Mouse (Mus musculus): ENCODE data around the gene Vwa7.

The Vwa7 gene

DNA sequence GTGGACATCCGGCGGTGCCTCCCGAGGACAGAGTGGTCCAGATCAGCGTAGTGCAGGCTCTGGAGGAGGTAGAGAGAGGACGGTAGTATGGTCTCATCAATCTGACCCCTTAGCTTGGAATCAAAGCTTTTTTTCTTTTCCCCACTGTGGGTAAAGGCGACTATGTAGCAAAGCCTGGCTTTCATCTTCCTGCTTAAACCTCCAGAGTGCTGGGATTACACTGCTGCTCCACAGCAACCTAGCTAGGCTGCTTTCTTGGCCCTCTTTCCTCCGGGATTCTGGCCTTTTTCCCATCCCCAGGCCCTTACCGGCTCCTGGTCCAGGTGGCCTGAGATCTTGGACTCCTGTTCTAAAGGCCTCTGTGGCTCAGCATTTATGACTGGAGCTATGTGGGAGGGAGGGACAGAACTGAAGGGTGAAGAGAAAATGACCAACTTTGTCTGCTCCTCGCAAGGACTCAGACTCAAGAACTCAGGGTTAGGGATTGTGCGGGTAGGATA is 48.0 kb downstream of the Vwa7 start:
- no peak for DNase-seq (ENCODE audit: low spot score)

DNA sequence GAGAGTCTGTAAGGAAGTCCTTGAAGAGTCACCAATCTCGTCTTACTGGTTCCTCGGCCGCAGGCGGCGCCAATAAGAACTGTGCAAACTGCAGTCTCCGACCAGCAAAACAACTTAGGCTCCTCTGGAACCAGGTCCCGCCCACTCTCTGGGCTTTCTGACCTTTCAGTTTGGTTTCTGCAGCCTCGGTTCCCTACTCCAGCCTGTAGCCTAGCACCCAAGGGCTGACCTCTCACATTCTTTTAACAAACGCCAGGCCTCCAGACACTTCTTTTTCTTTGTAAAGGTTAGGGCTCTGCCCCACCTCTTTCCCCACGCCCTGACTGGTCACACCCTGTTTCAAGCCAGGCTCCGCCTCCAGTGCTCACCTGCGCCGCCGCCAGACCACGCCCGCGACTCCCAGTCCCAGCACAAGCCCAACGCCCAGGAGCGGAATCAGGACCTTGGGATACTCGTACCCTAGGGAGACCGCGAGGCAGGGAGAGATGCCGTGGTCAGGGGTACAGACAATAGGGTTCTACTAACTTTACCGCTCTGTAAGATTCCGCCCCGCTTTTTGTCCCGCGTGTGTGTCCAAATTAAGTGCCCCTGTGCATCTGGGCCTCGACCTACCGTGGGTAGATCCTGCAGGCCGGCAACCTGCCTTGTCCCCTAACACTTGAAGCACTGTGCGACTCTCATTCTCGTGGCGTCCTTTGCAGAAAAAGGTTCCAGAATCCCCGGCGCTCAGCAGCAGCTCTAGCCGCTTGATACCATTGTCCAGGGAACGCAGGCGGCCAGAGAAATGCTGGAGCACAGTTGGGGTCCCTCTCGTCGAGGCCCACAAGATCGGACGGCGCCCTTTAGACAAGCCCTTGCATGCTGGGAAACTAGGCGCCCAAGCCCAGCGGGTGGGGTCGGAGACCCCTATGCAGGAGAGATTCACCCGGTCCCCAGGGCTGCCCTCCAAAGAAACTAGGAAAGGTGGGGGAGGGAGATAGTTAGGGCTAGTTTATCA is 48.9 kb downstream of the Vwa7 start, which contains the start of gene Ly6g6c:
Gene Ly6g6c (plus strand): TSS at position 438 of the 997 bp plus-strand sequence.
- no peak for DNase-seq (ENCODE audit: low spot score)

DNA sequence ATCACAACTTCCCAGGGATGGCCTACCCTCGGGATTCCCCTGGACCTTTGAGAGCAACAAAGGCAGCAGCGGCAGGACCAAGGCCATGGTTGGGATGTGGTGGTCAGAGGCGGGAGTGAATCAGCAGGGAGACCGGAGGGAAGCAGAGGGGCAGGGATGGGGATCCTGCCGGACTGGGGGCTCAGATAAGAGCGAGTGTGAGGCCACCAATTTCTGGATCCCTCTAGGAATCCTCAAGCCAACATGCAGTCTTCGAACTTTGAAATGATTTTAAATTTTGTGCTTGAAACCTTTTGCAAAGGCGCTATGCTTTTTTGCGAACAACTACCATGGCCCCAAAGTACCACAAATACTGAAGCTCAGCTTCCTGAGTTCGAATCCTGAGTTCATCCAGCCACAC is 49.7 kb downstream of the Vwa7 start, which contains the start of gene Mpig6b:
Gene Mpig6b (minus strand): TSS at position 101 of the 400 bp plus-strand sequence.
- DNase-seq (ENCODE audit: low spot score) = no peak

DNA sequence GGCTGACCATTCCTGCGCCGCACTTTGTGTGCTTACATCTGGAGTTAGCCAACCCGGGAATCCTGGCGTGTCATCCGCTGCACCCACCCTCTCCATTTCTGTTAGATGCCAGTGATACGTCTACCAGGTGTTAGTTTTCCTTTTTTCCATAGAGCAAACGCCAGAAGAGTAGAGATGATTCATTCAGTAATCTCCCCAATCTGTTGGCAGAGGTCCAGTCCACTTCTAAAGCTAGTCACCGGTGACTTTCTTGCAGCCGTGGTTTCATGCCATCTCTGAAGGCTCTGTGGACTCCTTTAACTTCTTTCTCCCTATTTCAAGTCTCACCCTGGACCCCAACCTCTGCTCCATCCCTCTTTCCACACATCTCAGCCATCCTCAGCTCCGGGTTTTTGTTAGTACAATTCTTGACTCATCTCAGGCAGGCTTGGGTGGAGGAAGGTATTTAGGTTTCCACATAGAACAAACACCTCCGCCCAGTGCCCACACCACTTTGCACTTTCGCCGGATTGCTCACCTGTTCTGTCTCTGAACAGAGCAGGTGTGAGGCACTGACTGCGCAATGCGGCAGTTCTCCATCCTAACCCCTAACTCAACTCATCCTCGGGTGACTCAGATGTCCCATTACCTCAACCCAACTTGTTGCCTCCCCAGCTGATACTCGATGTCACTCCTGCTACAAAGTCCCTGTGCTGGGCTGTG is 52.0 kb downstream of the Vwa7 start:
- no peak for DNase-seq (ENCODE audit: low spot score)

DNA sequence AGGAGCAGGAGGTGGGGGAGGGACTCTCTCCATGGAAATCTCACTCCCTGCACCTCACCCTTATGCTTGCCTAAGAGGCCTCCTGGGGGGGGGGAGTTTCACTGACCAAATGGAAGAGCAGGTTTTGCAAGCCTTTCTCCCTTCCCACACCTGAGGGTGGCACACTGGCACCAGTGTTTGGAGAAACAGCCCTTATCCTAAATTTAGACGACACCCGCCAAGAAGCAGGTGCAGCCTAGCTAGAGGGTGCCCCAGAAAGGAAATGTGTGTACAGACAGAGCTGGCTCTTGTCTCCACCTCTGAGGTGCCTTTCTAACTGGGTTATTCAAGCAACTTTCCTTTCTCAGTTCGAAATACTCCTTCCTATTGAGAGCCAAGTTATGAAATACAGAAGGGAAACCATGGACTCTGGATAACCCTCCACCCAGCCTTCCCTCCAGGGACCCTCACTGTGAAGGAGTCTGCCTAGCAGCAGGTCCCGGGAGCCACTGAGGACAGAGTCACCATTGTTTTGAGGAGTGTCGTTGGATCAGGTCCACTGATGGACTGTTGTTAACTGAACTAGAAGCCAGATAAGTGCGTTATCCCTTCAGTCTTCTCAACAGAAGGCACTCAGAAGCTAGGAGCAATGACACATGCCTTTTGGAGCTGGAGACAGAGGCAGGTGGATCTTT is 54.3 kb downstream of the Vwa7 start:
- no peak for DNase-seq (ENCODE audit: low spot score)

DNA sequence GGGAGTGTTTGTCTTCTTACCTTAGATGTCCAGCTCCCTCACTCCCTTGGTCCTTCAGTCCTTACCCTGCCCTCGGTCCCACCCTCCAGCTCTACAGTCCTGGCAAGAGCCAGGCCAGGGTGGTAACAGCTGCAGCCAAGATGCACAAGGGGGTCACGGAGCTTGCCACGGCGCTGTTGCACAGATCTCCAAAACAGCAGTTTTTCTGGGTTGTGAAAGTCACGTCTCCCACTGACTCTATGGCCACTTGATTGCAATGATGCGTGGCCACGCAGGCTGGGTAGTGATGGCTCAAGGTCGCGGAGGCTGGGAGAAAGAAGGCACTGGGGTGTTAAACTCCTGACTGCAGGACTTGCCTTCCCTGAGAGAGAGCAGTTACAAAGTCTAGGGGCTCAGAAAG is 55.1 kb downstream of the Vwa7 start:
- no peak for DNase-seq (ENCODE audit: low spot score)

DNA sequence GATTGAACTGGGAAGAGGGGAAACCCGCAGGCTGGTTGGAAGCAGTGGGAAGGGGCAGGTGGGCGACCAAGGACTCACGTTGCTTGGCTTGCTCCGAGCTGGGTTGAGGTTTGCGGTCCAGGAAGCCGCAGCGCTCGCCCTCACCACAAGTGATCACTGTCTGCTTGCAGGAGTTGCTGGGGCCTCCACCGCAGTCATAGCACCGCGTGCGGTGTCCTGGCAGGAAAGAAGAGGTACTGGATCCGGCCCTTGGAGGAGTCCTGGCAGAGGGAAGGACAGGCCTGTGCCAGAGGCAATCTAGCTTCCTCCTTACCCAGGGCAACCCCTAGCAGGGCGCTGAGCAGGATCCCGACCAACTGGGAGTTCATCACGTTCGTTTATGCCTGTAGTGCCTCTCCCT is 57.7 kb downstream of the Vwa7 start:
- DNase-seq (ENCODE audit: low spot score) = no peak
